Mouse (Mus musculus): ENCODE data around the gene Sema3f. TPM values are rescaled to one million over a fixed set of nuclear protein-coding genes. Genes with fewer than 3 reads are reported as not detected.
"Not testable (repeated sequence)": the region's sequence is repeated elsewhere in the genome, so short reads cannot be mapped to it uniquely, and the experiment has no call there.

The Sema3f gene
- polyA plus RNA-seq, 1 experiment from 2014 or later, result 16.4 TPM

DNA sequence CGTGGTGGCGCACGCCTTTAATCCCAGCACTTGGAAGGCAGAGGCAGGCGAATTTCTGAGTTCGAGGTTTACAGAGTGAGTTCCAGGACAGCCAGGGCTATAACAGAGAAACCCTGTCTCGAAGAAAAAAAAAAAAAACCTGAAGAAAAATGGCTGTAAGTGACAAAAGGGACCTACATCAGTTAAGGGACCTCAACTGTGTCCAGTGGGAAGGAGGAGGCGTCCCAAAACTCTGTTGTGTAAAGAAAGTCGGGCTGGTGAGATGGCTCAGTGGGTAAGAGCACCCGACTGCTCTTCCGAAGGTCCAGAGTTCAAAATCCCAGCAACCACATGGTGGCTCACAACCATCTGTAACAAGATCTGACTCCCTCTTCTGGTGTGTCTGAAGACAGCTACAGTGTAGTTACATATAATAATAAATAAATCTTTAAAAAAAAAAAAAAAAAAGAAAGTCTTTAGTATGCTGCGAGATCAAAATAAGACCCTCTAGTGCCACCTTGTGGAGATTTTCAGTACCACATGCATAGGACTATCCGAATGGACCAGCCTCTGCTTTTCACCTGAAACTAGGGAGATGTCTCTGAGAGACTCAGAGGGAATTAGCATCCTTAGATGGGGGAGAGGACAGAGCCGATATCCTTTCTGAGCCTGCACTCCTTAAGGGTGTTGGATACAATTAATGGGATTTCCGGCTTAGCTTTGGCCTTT lies 32.3 kb downstream of the Sema3f start:
- not testable (repeated sequence) for H3K27ac ChIP-seq, H3K9me3 ChIP-seq, H3K4me3 ChIP-seq
- Histone ChIP-seq H3K27me3 (ENCODE audit: insufficient read depth, poor library complexity, severe bottlenecking) (peaks cover 57% of the 10 kb centered on the region), H3K36me3 (peaks cover 15% of the 10 kb centered on the region), H3K4me1 (replicated peaks) (peaks cover 29% of the 10 kb centered on the region)
- WGBS, result 40% methylated on average over 14 of the region's 14 CpGs
- peak; percentile 62 for DNase-seq (ENCODE audit: low spot score)

DNA sequence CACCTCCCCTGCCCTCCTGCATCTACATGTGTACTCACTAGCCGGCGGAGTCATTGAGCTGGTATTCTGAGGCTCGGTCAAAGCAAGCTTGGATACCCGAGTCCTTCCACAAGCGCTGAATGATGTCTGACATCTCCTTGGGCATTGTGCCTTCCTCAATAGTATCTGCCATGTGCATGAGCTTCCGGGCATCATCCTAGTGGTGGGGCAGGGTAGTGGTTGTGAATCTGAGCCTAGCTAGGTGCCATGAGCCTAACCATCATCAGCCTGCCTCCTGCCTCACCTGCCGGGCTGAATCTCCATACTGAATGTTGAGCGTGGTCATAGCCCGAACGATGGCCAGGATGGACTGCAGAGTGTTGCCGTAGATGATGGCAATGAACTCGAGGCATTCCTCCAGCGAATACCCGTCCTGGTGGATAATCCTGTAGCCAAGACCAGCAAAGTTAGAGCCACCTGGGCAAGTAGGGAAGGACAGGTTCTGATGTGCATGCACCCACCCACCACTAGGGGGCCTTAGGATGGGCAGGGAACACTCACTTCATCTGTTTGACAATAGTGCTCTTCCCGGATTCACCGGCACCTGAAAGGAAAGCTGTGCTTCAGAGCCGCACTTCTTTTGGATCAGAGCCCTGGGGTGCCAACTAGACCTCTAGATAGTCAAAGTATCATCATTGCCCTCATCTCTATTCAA lies 33.0 kb downstream of the Sema3f start:
- peaks cover 7% of the 10 kb centered on the region for H3K36me3 ChIP-seq
- no peak overlapping the region for H3K27ac ChIP-seq
- peak overlapping the region; percentile 47 for H3K4me3 ChIP-seq
- H3K27me3 ChIP-seq (ENCODE audit: insufficient read depth, poor library complexity, severe bottlenecking), result peaks cover 57% of the 10 kb centered on the region
- H3K9me3 ChIP-seq, result no peaks in the 10 kb centered on the region
- peaks cover 29% of the 10 kb centered on the region for H3K4me1 ChIP-seq (replicated peaks)
- DNase-seq (ENCODE audit: low spot score), result peak; percentile 56
- 22% methylated on average over 17 of the region's 17 CpGs for WGBS

DNA sequence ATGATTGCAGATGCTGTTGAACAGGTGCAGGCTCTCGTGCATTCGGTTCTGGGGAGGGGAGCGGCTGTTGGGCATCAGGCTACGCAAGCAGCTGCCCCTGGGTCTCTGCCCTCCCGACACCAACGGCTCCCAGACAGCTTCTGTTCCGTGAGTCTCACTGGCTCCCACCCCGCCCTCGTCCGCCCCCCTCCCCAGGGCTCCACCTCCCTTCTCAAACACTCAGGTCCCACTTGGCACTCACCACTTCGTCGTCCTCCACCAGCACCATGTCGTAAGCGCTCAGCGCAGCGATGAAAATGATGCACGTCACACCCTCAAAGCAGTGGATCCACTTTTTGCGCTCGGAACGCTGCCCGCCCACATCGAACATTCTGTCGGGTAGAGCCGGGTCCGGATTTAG lies 34.0 kb downstream of the Sema3f start:
- WGBS, result 2% methylated on average over 25 of the region's 25 CpGs
- no peak for DNase-seq (ENCODE audit: low spot score)
- Histone ChIP-seq H3K9me3 (no peaks in the 10 kb centered on the region), H3K4me3 (peak overlapping the region; percentile 47), H3K27ac (no peak overlapping the region; the same call in 1 of the 2 replicates), H3K36me3 (no peaks in the 10 kb centered on the region), H3K4me1 (replicated peaks) (peaks cover 29% of the 10 kb centered on the region), H3K27me3 (ENCODE audit: insufficient read depth, poor library complexity, severe bottlenecking) (peaks cover 62% of the 10 kb centered on the region)

DNA sequence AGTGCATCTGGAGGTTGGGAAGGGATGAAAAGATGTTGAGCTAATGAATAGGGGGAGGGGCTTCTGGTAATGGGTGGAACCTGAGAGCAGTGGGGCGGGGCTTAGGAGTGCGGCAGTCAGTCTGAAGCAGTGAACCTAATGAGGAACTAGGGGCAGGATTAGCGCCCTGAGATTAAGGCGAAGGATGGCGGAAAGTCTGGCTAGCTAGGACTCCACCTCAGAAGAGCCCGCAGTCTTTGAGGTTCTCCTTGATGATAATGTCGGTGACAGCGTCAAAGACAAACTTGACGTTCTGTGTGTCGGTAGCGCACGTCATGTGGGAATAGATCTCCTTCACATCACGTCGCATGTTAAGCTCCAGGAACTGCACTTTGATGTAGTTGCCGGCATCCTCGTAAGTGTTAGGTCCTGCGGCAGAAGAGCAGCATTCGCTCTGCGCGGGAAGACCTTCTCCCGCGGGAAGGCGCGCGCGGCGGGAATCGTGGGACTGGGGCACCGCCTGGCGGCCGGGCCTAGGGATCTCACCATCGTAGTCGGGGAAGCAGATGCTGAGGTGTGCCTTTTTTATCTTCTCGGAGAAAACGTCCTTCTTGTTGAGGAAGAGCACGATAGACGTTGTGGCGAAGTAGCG lies 34.5 kb downstream of the Sema3f start:
- Histone ChIP-seq H3K36me3 (no peaks in the 10 kb centered on the region), H3K27ac (no peak overlapping the region), H3K9me3 (no peaks in the 10 kb centered on the region), H3K4me1 (replicated peaks) (peaks cover 29% of the 10 kb centered on the region), H3K4me3 (peak overlapping the region; percentile 47), H3K27me3 (ENCODE audit: insufficient read depth, poor library complexity, severe bottlenecking) (peaks cover 66% of the 10 kb centered on the region)
- DNase-seq (ENCODE audit: low spot score), result peak; percentile 83
- under 1% methylated on average over 39 of the region's 39 CpGs for WGBS

DNA sequence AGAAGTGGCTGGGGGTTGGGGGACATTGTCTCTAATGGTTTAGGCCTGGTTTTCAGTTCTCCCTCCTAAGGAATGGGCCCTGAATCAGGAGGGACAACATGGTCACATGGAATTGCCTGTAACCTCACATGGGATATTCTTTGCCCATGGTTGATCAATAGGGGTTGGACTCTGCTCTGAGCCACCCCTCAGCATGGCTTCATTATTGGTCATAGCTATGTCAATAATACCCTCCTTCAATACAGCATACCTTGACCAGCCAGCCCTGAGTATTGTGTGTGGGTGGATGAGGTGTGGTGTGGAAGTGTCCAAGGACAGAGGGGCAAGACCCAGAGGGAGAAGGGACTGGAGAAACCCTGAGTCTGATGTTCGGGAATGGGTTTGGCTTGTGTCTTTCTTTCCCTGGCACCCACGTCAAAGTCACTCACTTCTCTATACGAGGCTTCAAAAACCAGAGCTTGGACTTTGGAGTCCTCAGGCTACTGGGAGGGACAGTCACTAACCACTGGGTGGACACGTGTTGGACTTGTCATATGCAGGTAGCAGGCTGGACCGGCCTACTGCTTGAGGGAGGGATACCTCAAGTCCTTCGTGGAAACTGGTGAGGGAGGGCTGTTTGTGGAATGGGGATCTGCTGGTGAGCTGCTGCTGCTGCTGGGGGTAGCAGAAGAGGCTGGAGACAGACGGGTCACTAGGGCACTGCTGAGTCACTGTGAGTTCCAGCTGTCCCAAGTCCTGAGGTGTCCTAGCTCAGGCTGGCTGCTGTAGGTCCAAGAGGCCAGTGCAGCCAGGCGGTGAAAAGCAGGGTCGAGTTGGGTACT lies 35.5 kb downstream of the Sema3f start:
- Histone ChIP-seq H3K4me3 (0 out of 2 replicates have a peak overlapping the region, but pooled peaks have one; percentile 47), H3K36me3 (no peaks in the 10 kb centered on the region), H3K27ac (no peak overlapping the region), H3K9me3 (no peaks in the 10 kb centered on the region), H3K27me3 (ENCODE audit: insufficient read depth, poor library complexity, severe bottlenecking) (peaks cover 73% of the 10 kb centered on the region), H3K4me1 (replicated peaks) (peaks cover 39% of the 10 kb centered on the region)
- DNase-seq (ENCODE audit: low spot score), result no peak
- WGBS, result 54% methylated on average over 9 of the region's 9 CpGs

DNA sequence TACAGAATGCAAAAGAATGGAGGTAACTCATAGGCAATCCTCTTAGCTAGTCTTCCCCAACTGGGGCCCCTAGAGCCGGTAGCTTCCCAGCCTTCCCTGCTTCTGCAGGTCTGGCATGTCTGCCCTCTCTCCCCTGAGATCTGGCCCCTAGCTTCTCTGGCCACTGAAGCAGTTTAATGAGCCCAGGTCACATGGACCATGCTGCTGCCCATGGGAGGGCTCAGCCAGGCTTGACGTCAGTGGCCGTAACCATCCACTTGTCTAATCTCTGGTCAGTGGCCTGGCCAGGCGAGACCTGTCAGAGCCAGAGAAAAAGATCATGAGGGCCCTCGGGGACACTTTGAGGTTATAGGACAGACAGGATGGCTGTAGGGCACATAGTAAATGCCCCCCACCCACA lies 40.0 kb downstream of the Sema3f start:
- Histone ChIP-seq H3K4me1 (replicated peaks) (peaks cover 60% of the 10 kb centered on the region), H3K27ac (no peak overlapping the region; the same call in 1 of the 2 replicates), H3K4me3 (peak overlapping the region; percentile 13; the same call in 1 of the 2 replicates), H3K27me3 (ENCODE audit: insufficient read depth, poor library complexity, severe bottlenecking) (peaks cover 72% of the 10 kb centered on the region), H3K36me3 (no peaks in the 10 kb centered on the region), H3K9me3 (no peaks in the 10 kb centered on the region)
- peak; percentile 30 for DNase-seq (ENCODE audit: low spot score)
- WGBS, result 50% methylated on average over 5 of the region's 5 CpGs

DNA sequence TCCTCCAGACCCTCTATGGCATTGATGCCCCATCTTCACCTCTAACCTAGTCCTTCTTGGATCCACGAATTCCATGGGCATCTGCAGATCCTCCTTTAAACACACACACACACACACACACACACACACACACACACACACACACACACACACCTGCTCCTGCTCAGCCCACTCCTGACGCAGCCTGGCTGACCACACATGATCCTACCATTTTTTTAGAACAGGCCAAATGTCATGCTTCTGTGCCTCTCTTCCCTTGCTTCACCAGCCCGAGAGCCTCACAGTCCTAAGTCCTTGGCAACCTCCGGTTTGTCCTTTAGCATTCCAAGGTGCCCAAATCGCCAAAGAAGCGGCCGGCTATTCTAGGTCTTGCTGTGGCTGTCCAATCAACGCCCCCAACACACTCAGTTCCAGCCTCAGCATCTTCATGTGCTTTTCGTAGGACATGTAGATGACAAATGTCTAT lies 40.8 kb downstream of the Sema3f start, which contains the start of gene Slc38a3:
Slc38a3 (minus strand) TSS at position 51 of the 466 bp plus-strand sequence.
- Histone ChIP-seq H3K36me3 (no peaks in the 10 kb centered on the region), H3K4me1 (replicated peaks) (peaks cover 55% of the 10 kb centered on the region), H3K9me3 (no peaks in the 10 kb centered on the region), H3K4me3 (peak within 1 kb of the TSS; percentile 13), H3K27me3 (ENCODE audit: insufficient read depth, poor library complexity, severe bottlenecking) (peaks cover 71% of the 10 kb centered on the region), H3K27ac (peak within 1 kb of the TSS; percentile 50; the same call in 1 of the 2 replicates)
- no peak for DNase-seq (ENCODE audit: low spot score)
- WGBS, result 86% methylated on average over 9 of the region's 9 CpGs

DNA sequence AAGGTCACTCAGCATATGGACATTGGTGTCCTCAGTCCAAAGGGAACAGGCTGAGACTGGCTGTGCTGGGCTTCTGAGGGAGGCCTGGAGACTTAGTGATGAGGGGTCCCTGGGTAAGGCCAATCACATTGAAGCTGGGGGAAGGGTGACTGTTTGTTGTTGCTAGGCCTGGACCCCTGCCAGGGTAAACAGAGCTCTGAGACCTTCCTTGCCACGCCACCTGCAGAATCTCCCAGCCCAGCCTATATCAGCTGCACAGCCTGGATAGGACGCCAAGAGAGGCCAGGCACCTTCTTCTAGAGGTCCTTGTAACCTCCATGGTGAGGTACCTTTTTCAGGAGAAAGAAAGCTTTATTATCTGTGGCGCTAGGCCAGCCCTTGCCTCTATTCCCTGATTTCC lies 41.4 kb downstream of the Sema3f start:
- 0 out of 2 replicates have a peak overlapping the region, but pooled peaks have one; percentile 50 for H3K27ac ChIP-seq
- 78% methylated on average over 3 of the region's 3 CpGs for WGBS
- no peaks in the 10 kb centered on the region for H3K36me3 ChIP-seq
- peaks cover 65% of the 10 kb centered on the region for H3K27me3 ChIP-seq (ENCODE audit: insufficient read depth, poor library complexity, severe bottlenecking)
- H3K4me1 ChIP-seq (replicated peaks), result peaks cover 58% of the 10 kb centered on the region
- no peaks in the 10 kb centered on the region for H3K9me3 ChIP-seq
- no peak for DNase-seq (ENCODE audit: low spot score)
- H3K4me3 ChIP-seq, result peak overlapping the region; percentile 6; the same call in 1 of the 2 replicates

DNA sequence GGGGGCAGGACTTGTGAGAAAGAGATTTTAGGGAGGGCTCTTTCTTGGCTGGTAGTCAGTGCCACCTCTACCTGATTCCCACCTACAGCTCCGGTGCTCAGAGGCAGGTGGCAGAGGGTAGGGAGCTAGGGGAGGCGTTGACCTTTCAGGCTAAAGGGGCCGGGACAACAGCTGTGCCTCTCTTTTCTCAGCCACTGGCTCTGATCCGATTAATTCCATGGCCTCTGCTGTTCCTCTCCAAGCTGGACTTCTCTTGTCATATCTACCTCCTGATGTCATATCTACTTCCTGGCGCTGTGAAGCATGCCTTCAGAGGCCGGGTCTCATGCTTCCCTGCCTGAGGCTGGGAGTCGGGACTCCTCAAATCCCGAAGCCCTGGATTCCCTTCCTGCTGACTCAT lies 42.3 kb downstream of the Sema3f start:
- DNase-seq (ENCODE audit: low spot score), result no peak
- peak overlapping the region; percentile 55 for H3K4me3 ChIP-seq
- H3K27me3 ChIP-seq (ENCODE audit: insufficient read depth, poor library complexity, severe bottlenecking), result peaks cover 61% of the 10 kb centered on the region
- H3K27ac ChIP-seq, result peak overlapping the region; percentile 76
- H3K4me1 ChIP-seq (replicated peaks), result peaks cover 67% of the 10 kb centered on the region
- no peaks in the 10 kb centered on the region for H3K9me3 ChIP-seq
- no peaks in the 10 kb centered on the region for H3K36me3 ChIP-seq
- 31% methylated on average over 8 of the region's 8 CpGs for WGBS

DNA sequence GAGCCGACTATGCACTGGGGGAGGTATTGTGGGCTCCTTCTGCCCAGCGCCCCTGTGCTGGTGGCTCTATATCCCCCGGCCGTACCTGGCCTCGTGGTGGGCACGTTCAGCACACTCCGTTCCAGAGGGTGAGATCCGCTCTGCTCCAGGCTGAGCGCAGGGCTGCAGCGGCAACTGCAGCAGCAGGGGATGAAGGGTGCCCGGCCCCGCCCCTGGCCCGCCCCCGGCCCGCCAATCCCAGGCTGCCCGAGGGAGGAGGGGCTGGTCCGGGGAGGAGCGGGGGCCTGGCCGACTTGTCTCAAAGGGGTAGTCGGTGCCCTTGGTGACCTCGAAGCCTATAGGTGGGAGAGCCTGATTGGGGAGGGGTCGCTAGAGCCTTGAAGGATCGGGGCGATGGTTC lies 43.1 kb downstream of the Sema3f start:
- H3K4me3 ChIP-seq, result peak overlapping the region; percentile 55
- H3K36me3 ChIP-seq, result no peaks in the 10 kb centered on the region
- WGBS, result under 1% methylated on average over 24 of the region's 24 CpGs
- peaks cover 61% of the 10 kb centered on the region for H3K27me3 ChIP-seq (ENCODE audit: insufficient read depth, poor library complexity, severe bottlenecking)
- H3K4me1 ChIP-seq (replicated peaks), result peaks cover 75% of the 10 kb centered on the region
- peak; percentile 83 for DNase-seq (ENCODE audit: low spot score)
- no peaks in the 10 kb centered on the region for H3K9me3 ChIP-seq
- H3K27ac ChIP-seq, result peak overlapping the region; percentile 76

DNA sequence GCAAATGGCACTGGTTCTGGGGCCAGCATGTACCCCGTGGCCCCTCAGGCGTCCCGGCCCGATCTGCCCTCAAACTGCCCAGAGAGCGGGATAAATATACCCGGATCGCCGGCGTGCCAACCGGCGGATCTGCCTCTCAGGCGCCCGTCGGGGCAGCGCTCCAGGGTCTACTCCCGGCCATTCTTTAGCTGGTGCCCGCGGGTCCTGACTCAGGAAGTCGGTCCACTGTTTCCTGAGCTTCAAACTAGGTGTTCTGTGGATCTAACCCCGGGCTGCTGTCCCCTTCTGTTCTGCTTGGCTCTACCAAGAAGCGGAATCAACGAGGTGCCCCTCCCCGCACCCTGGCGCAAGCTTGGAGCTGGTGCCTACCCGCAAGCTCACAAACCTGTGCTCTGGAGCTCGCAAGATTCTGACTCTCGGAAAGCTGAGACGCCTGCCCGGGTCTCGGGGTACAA lies 43.5 kb downstream of the Sema3f start:
- Histone ChIP-seq H3K27me3 (ENCODE audit: insufficient read depth, poor library complexity, severe bottlenecking) (peaks cover 61% of the 10 kb centered on the region), H3K36me3 (no peaks in the 10 kb centered on the region), H3K4me1 (replicated peaks) (peaks cover 78% of the 10 kb centered on the region), H3K9me3 (no peaks in the 10 kb centered on the region), H3K27ac (peak overlapping the region; percentile 76), H3K4me3 (peak overlapping the region; percentile 55)
- WGBS, result 1% methylated on average over 30 of the region's 30 CpGs
- DNase-seq (ENCODE audit: low spot score), result no peak

DNA sequence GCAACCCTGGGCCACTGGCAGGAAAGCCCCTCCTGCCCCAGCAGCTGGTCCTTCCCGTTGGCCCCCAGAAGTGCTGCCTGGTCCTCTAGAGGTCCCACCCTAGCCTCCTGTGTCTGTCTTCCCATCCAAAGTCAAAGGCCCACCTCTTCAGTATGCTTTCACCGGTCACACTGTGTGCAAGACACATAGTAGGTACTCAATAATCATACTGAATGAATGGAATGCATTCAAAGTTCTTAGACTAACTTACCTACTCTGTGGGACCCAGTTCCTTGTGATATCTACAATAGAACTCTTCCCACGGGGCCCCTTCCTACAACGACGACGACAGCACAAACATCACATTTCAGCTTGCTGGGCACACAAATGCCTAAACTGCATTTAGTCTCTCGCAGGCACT lies 45.0 kb downstream of the Sema3f start:
- no peak for DNase-seq (ENCODE audit: low spot score)
- Histone ChIP-seq H3K9me3 (no peaks in the 10 kb centered on the region), H3K4me1 (replicated peaks) (peaks cover 79% of the 10 kb centered on the region), H3K27ac (0 out of 2 replicates have a peak overlapping the region, but pooled peaks have one; percentile 35), H3K4me3 (no peak overlapping the region), H3K36me3 (no peaks in the 10 kb centered on the region), H3K27me3 (ENCODE audit: insufficient read depth, poor library complexity, severe bottlenecking) (peaks cover 49% of the 10 kb centered on the region)
- WGBS, result 85% methylated on average over 7 of the region's 7 CpGs
